Mouse (Mus musculus) lung, adult 18-20 months (tissue): ENCODE results near the gene Mycbp.

Source experiments
- DNase-seq, 2 experiments: peaks; one replicate each; pipeline ENCODE4 v3.0.0; 2022; ENCODE audit warnings: mixed read lengths in 2 of 2

Gene Mycbp

GRCm38 (mm10) chr4:123946701-123947100, 42.1 kb downstream of the Mycbp start:
- no peak for DNase-seq

- no peak for DNase-seq
These were observed 42.5 kb downstream of the Mycbp start for GRCm38 (mm10) chr4:123947149-123947548.

DNA sequence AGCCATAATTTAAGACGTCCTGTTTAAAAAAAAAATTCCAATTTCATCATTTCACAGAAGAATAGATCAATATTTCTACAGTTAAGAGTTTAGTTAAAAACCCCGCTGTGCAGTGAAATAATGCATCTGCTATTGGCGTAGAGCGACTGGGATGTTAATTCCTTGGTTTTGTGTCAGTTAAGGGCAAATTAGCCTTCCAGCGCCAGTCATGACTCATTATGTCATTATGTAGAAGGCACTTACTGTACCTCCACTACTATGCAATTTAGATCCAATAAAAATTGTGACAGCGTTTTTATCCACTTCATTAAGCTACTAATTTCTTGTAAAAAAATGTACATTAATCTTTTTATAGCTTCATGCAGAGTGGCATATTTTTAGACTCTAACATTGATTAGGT, 44.3 kb downstream of the Mycbp start:
- DNase-seq, result no peak

- DNase-seq, result peak; percentile 7 to 26
These were observed 45.0 kb downstream of the Mycbp start for GRCm38 (mm10) chr4:123949649-123950048.

DNA sequence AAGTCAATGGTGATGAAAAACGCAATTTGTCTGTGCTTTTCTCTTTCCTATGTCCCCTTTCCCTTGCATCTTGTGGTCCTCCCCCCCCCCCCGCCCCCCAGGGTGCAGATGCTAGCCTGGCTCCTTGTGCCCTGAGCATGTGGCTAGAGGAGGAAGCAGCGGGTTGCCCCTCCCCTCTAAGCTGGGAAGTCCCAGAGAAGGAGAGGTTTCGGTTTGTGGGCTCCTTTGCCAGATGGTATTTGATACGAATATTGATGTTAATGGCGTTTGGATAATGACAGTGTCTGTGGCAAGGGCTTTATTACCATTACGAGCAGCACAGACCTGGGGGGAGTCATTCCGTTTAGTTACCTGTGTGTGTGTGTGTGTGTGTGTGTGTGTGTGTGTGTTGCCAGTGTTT, 47.4 kb downstream of the Mycbp start:
- peak in 1 of 2 experiments; percentile 19 for DNase-seq

GRCm38 (mm10) chr4:123956703-123957491, 52.3 kb downstream of the Mycbp start:
- peak; percentile 45 to 55 for DNase-seq

- DNase-seq, result no peak
These were observed 52.8 kb downstream of the Mycbp start for GRCm38 (mm10) chr4:123957492-123957808.

GRCm38 (mm10) chr4:123957891-123958290, 53.3 kb downstream of the Mycbp start:
- DNase-seq, result no peak

GRCm38 (mm10) chr4:123960955-123961354, 56.3 kb downstream of the Mycbp start:
- no peak for DNase-seq
